Mouse (Mus musculus): Measurements from ENCODE around the gene Chka. TPM values are rescaled to one million over a fixed set of nuclear protein-coding genes. Genes with fewer than 3 reads are reported as not detected.
A peak's percentile ranks its signal among the peaks of the same experiment; 100 is the strongest.

Gene Chka
- polyA plus RNA-seq, 1 experiment from 2014 or later: 54.0 TPM

DNA sequence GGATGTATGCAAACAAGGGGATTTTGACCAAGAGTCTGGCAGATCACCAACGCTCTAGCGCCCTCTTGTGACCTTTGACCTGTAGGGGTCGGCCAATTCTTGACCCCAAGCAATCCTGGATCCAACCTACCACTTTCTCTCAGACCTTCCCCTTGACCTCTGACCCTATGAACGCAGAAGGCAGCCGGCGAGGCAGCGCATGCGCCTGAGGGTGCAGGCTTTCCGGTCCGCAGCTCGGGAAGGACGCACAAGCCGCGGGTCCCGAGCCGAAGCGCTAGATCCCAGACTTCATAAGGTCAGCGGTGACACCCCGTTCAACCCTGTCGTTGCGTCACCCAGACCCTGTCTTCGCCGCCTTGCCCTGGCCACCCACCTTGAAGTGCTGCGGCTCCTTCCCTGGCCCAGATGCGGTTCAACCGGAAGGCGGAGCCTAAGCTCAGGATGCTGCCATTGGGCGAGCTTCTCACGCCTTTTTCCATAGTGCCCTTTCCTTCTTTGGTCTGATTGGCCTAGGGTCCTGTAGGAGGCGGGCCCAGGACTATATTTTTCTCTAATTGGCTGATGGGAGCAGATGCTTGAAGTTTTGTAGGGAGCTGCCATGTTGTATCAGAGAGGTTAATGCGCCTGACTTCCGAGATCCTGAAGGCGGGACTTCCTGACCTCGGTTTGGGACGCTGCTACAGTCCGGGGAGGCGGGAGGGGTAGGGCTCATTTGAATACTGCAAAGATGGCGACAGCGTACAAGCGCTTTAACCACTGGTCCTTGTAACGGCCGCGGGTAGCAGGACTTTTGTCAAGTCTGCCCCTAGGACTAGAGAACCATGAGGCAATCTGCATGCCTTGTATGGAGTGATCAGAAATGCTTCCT, 61.0 kb downstream of the Chka start, which contains the start of gene Ndufs8:
Ndufs8 (minus strand) TSS at position 438 of the 868 bp plus-strand sequence.
- H3K27ac ChIP-seq (ENCODE audit: low read depth): peak within 1 kb of the TSS; percentile 72; the same call in 1 of the 2 replicates
- peak; percentile 92 for DNase-seq (ENCODE audit: low spot score)
- H3K36me3 ChIP-seq (ENCODE audit: control insufficient read depth, insufficient read depth, low read length): peaks cover 33% of the 10 kb centered on the region
- H3K9ac ChIP-seq (ENCODE audit: low read length): peak within 1 kb of the TSS; percentile 53
- H3K9me3 ChIP-seq (ENCODE audit: control insufficient read depth, low read length): no peaks in the 10 kb centered on the region
- under 1% methylated on average over 43 of the region's 43 CpGs for WGBS
- H3K4me2 ChIP-seq (ENCODE audit: low read length): peak within 1 kb of the TSS; percentile 77
- peak within 1 kb of the TSS; percentile 63 for H3K4me3 ChIP-seq (ENCODE audit: low read depth, low read length)
- peak; percentile 98 for ATAC-seq (replicated peaks; ENCODE audit: low FRiP score, low TSS enrichment, low read depth)
- no peaks in the 10 kb centered on the region for H3K27me3 ChIP-seq (replicated peaks; ENCODE audit: control insufficient read depth, insufficient read depth, low read length)
- H3K4me1 ChIP-seq (replicated peaks; ENCODE audit: control insufficient read depth, insufficient read depth, low read length): peaks cover 15% of the 10 kb centered on the region

GRCm38 (mm10) chr19:3913692-3914091, 62.1 kb downstream of the Chka start:
- Histone ChIP-seq H3K9me3 (ENCODE audit: control insufficient read depth, low read length) (no peaks in the 10 kb centered on the region), H3K27ac (ENCODE audit: low read depth) (peak overlapping the region; percentile 72; the same call in 1 of the 2 replicates), H3K4me2 (ENCODE audit: low read length) (peak overlapping the region; percentile 77), H3K4me3 (ENCODE audit: low read depth, low read length) (peak overlapping the region; percentile 63), H3K36me3 (ENCODE audit: control insufficient read depth, insufficient read depth, low read length) (peaks cover 23% of the 10 kb centered on the region), H3K27me3 (replicated peaks; ENCODE audit: control insufficient read depth, insufficient read depth, low read length) (no peaks in the 10 kb centered on the region), H3K9ac (ENCODE audit: low read length) (peak overlapping the region; percentile 53; the same call in 1 of the 2 replicates), H3K4me1 (replicated peaks; ENCODE audit: control insufficient read depth, insufficient read depth, low read length) (peaks cover 12% of the 10 kb centered on the region)
- 87% methylated on average over 8 of the region's 8 CpGs for WGBS
- ATAC-seq (replicated peaks; ENCODE audit: low FRiP score, low TSS enrichment, low read depth) (no peak), DNase-seq (ENCODE audit: low spot score) (no peak)

GRCm38 (mm10) chr19:3914535-3914934, 63.0 kb downstream of the Chka start:
- Histone ChIP-seq H3K4me1 (replicated peaks; ENCODE audit: control insufficient read depth, insufficient read depth, low read length) (peaks cover 12% of the 10 kb centered on the region), H3K27ac (ENCODE audit: low read depth) (no peak overlapping the region), H3K9ac (ENCODE audit: low read length) (no peak overlapping the region), H3K36me3 (ENCODE audit: control insufficient read depth, insufficient read depth, low read length) (peaks cover 15% of the 10 kb centered on the region), H3K4me3 (ENCODE audit: low read depth, low read length) (no peak overlapping the region), H3K27me3 (replicated peaks; ENCODE audit: control insufficient read depth, insufficient read depth, low read length) (no peaks in the 10 kb centered on the region), H3K4me2 (ENCODE audit: low read length) (no peak overlapping the region), H3K9me3 (ENCODE audit: control insufficient read depth, low read length) (no peaks in the 10 kb centered on the region)
- DNase-seq (ENCODE audit: low spot score) (no peak), ATAC-seq (replicated peaks; ENCODE audit: low FRiP score, low TSS enrichment, low read depth) (no peak)
- WGBS: 91% methylated on average over 5 of the region's 5 CpGs

- Histone ChIP-seq H3K9ac (ENCODE audit: low read length) (no peak overlapping the region), H3K27ac (ENCODE audit: low read depth) (no peak overlapping the region), H3K4me2 (ENCODE audit: low read length) (no peak overlapping the region), H3K9me3 (ENCODE audit: control insufficient read depth, low read length) (no peaks in the 10 kb centered on the region), H3K4me3 (ENCODE audit: low read depth, low read length) (no peak overlapping the region), H3K27me3 (replicated peaks; ENCODE audit: control insufficient read depth, insufficient read depth, low read length) (no peaks in the 10 kb centered on the region), H3K36me3 (ENCODE audit: control insufficient read depth, insufficient read depth, low read length) (no peaks in the 10 kb centered on the region), H3K4me1 (replicated peaks; ENCODE audit: control insufficient read depth, insufficient read depth, low read length) (peaks cover 9% of the 10 kb centered on the region)
- ATAC-seq (replicated peaks; ENCODE audit: low FRiP score, low TSS enrichment, low read depth) (no peak), DNase-seq (ENCODE audit: low spot score) (no peak)
- 75% methylated on average over 11 of the region's 11 CpGs for WGBS
Observed at GRCm38 (mm10) chr19:3916727-3917126, 65.2 kb downstream of the Chka start.

DNA sequence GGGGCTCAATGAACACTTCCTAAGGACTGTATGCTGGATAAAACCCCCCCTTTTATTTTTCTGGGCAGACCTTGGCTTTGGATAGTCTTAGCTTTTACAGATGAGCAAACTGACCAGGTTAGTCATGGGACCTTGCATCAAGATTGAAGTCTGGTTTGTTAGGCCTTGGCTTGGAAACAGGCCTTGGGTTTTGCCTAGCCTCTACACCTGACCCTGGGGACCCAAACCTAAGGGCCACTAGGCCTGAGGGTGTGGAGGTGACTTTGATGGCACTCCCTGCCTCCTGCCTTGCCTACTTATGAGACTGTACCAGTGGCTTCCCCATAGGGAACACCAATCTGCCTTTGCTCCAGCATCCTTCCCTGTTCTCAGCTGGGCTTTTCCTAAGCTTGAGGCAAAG, 68.4 kb downstream of the Chka start:
- Histone ChIP-seq H3K27me3 (replicated peaks; ENCODE audit: control insufficient read depth, insufficient read depth, low read length) (no peaks in the 10 kb centered on the region), H3K9me3 (ENCODE audit: control insufficient read depth, low read length) (no peaks in the 10 kb centered on the region), H3K4me1 (replicated peaks; ENCODE audit: control insufficient read depth, insufficient read depth, low read length) (no peaks in the 10 kb centered on the region; the same call in 1 of the 2 replicates), H3K4me3 (ENCODE audit: low read depth, low read length) (no peak overlapping the region), H3K27ac (ENCODE audit: low read depth) (no peak overlapping the region), H3K9ac (ENCODE audit: low read length) (no peak overlapping the region), H3K4me2 (ENCODE audit: low read length) (no peak overlapping the region), H3K36me3 (ENCODE audit: control insufficient read depth, insufficient read depth, low read length) (no peaks in the 10 kb centered on the region)
- no peak for ATAC-seq (replicated peaks; ENCODE audit: low FRiP score, low TSS enrichment, low read depth)
- DNase-seq (ENCODE audit: low spot score): no peak

DNA sequence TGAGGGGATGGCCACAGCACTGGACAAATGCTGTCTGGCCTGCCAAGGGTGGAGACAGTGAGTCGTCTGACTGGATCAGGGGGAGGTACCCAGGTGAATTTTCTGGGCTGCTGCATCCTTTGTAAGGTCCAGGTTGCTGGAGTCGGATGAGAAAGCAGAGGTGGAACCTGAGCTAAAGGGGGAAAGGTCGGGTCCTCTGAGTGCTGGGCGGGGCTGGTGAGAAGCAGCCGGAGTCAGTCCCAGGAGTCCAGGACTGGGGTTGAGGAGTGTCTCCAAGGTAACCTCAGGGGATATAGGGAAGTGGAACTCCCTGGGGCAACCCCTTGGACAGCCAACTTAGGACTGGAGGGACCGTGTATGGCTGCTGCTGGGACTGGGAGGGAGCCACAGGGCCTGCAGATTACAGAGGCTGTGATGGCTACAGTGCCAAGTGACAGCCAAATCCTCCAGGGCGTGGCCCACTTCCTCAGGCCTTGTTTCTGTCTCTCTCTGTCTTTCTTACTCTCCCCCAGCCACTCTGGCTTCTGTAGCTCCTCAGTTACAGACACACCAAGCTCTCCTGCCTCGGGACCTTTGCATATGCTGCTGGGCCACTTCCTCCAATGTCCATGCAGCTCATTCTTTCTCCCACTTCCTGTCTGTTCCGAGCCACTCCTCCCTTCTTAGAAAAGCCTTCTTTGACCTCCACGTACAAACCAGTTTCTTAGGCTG, 71.2 kb downstream of the Chka start:
- Histone ChIP-seq H3K4me2 (ENCODE audit: low read length) (no peak overlapping the region), H3K9ac (ENCODE audit: low read length) (no peak overlapping the region), H3K27me3 (replicated peaks; ENCODE audit: control insufficient read depth, insufficient read depth, low read length) (no peaks in the 10 kb centered on the region), H3K36me3 (ENCODE audit: control insufficient read depth, insufficient read depth, low read length) (no peaks in the 10 kb centered on the region), H3K9me3 (ENCODE audit: control insufficient read depth, low read length) (no peaks in the 10 kb centered on the region), H3K4me1 (replicated peaks; ENCODE audit: control insufficient read depth, insufficient read depth, low read length) (no peaks in the 10 kb centered on the region; the same call in 1 of the 2 replicates), H3K4me3 (ENCODE audit: low read depth, low read length) (no peak overlapping the region), H3K27ac (ENCODE audit: low read depth) (no peak overlapping the region)
- 53% methylated on average over 10 of the region's 10 CpGs for WGBS
- DNase-seq (ENCODE audit: low spot score) (no peak), ATAC-seq (replicated peaks; ENCODE audit: low FRiP score, low TSS enrichment, low read depth) (no peak)

DNA sequence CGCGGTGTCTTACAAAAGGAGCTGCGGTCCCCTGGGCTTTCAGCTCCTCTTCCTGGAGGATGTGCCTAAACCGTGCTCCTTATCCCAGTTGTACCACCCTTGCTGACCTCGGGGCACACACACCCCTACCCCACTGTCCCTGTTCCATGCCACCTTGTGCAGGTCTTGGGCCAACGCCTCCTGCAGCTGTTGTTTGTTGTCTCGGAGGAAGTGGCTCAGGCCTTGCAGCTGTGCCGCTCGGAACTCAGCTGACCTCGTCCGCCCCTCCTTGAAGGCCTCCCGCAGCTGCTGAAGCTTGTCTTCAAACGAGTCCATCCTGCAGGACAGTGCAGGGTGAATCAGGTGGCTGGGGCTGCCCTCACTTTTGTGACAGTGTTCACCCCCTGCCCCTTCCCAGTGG, 72.0 kb downstream of the Chka start:
- Histone ChIP-seq H3K27me3 (replicated peaks; ENCODE audit: control insufficient read depth, insufficient read depth, low read length) (no peaks in the 10 kb centered on the region), H3K36me3 (ENCODE audit: control insufficient read depth, insufficient read depth, low read length) (no peaks in the 10 kb centered on the region), H3K4me1 (replicated peaks; ENCODE audit: control insufficient read depth, insufficient read depth, low read length) (no peaks in the 10 kb centered on the region; the same call in 1 of the 2 replicates), H3K9ac (ENCODE audit: low read length) (no peak overlapping the region), H3K9me3 (ENCODE audit: control insufficient read depth, low read length) (no peaks in the 10 kb centered on the region), H3K4me2 (ENCODE audit: low read length) (no peak overlapping the region), H3K4me3 (ENCODE audit: low read depth, low read length) (no peak overlapping the region), H3K27ac (ENCODE audit: low read depth) (0 out of 2 replicates have a peak overlapping the region, but pooled peaks have one; percentile 34)
- 50% methylated on average over 13 of the region's 13 CpGs for WGBS
- DNase-seq (ENCODE audit: low spot score): no peak
- ATAC-seq (replicated peaks; ENCODE audit: low FRiP score, low TSS enrichment, low read depth): no peak

DNA sequence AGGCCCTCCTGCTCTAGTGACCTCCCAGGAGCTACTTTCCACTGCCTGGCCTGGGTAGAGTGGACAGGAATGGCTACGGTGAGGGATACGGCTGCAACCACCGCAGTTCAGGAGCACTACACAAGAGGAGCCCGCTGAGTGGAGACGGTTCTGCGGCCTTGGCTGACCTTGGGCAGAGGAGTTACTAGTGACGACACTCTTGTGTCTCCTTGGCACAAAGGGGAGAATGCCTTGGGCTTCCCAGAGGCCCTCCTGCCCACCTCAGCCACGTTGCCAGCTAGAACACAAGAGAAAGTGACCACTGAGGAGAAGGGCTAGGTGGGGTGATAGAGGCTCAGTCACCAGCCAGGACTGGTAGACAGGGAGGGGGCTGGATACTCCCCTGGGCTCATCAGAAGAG, 72.6 kb downstream of the Chka start:
- 72% methylated on average over 8 of the region's 8 CpGs for WGBS
- Histone ChIP-seq H3K9me3 (ENCODE audit: control insufficient read depth, low read length) (no peaks in the 10 kb centered on the region), H3K9ac (ENCODE audit: low read length) (no peak overlapping the region), H3K4me1 (replicated peaks; ENCODE audit: control insufficient read depth, insufficient read depth, low read length) (peaks cover 4% of the 10 kb centered on the region), H3K4me2 (ENCODE audit: low read length) (no peak overlapping the region), H3K36me3 (ENCODE audit: control insufficient read depth, insufficient read depth, low read length) (no peaks in the 10 kb centered on the region), H3K4me3 (ENCODE audit: low read depth, low read length) (no peak overlapping the region), H3K27me3 (replicated peaks; ENCODE audit: control insufficient read depth, insufficient read depth, low read length) (no peaks in the 10 kb centered on the region), H3K27ac (ENCODE audit: low read depth) (no peak overlapping the region)
- ATAC-seq (replicated peaks; ENCODE audit: low FRiP score, low TSS enrichment, low read depth) (no peak), DNase-seq (ENCODE audit: low spot score) (no peak)

Data from intestine, embryonic 14.5 days (tissue).